Mouse (Mus musculus) stomach, embryonic 15.5 days (tissue): ENCODE measurements around the gene Pde6h. TPM values are rescaled to one million over a fixed set of nuclear protein-coding genes. Genes with fewer than 3 reads are reported as not detected.
"Not testable (repeated sequence)": the region's sequence is repeated elsewhere in the genome, so short reads cannot be mapped to it uniquely, and the experiment has no call there.

Experiments
- ATAC-seq: fragments of 200-750 bp; cut with Nextera tagmentation; 2 replicates; pipeline ENCODE4 v1.8.0; 2017; ENCODE audit warnings: low read depth, moderate number of reproducible peaks, moderate TSS enrichment; ENCODE audit not compliant: insufficient read depth, low FRiP score
- H3K27ac ChIP-seq: fragments of 300-500 bp; sonication (generic); 2 replicates; pipeline ENCODE4 v1.5.1; 2015; ENCODE audit warnings: mild to moderate bottlenecking, inconsistent platforms
- H3K27me3 ChIP-seq: fragments of 300-500 bp; sonication (generic); replicated peaks from 2 replicates; pipeline ENCODE4 v1.6.1; 2015; ENCODE audit warnings: inconsistent platforms
- H3K36me3 ChIP-seq: fragments of 300-500 bp; sonication (generic); 2 replicates; pipeline ENCODE4 v1.6.1; 2015; ENCODE audit warnings: inconsistent platforms
- H3K4me1 ChIP-seq: fragments of 300-500 bp; sonication (generic); 2 replicates; pipeline ENCODE4 v1.6.1; 2015; ENCODE audit warnings: inconsistent platforms
- H3K4me2 ChIP-seq: fragments of 300-500 bp; sonication (generic); 2 replicates; pipeline ENCODE4 v1.6.1; 2015; ENCODE audit warnings: mild to moderate bottlenecking, inconsistent platforms
- H3K4me3 ChIP-seq: fragments of 300-500 bp; sonication (generic); replicated peaks from 2 replicates; pipeline ENCODE4 v1.5.1; 2015; ENCODE audit warnings: inconsistent platforms
- H3K9ac ChIP-seq: fragments of 300-500 bp; sonication (generic); 2 replicates; pipeline ENCODE4 v1.6.1; 2015; ENCODE audit warnings: inconsistent platforms
- H3K9me3 ChIP-seq: fragments of 300-500 bp; sonication (generic); 2 replicates; pipeline ENCODE4 v1.6.1; 2016; ENCODE audit warnings: inconsistent platforms
- WGBS: fragments of 180-500 bp; shearing (Covaris S2); methylation state at CpG from one replicate; pipeline ENCODE4 v1.1.7; 2015; 5-methylcytosine and 5-hydroxymethylcytosine counted together
- polyA plus RNA-seq: library from polyadenylated mRNA; unstranded; fragments of >200 nt; fragmentation: Nextera tagmentation; extraction: Ambion mirVana; gene quantifications from 2 replicates; pipeline ENCODE4 v1.2.1, GENCODE M21; 2015

Pde6h gene
- polyA plus RNA-seq, 1 experiment from 2014 or later: not detected

- H3K4me2 ChIP-seq: no peak overlapping the region
- no peak overlapping the region for H3K9ac ChIP-seq
- H3K4me1 ChIP-seq: no peaks in the 10 kb centered on the region
- H3K27ac ChIP-seq: no peak overlapping the region
- no peaks in the 10 kb centered on the region for H3K36me3 ChIP-seq
- H3K27me3 ChIP-seq: no peaks in the 10 kb centered on the region
- no peaks in the 10 kb centered on the region for H3K9me3 ChIP-seq
- ATAC-seq: no peak
- WGBS: 60% methylated on average over 13 of the region's 13 CpGs
- H3K4me3 ChIP-seq: no peak overlapping the region
Measured at GRCm38 (mm10) chr6:136964609-136965510, 41.2 kb downstream of the Pde6h start.

GRCm38 (mm10) chr6:136965912-136966311 lies 42.3 kb downstream of the Pde6h start:
- no peak overlapping the region for H3K4me2 ChIP-seq
- 68% methylated on average over 10 of the region's 10 CpGs for WGBS
- no peaks in the 10 kb centered on the region for H3K4me1 ChIP-seq
- H3K27me3 ChIP-seq: no peaks in the 10 kb centered on the region
- H3K9me3 ChIP-seq: no peaks in the 10 kb centered on the region
- H3K9ac ChIP-seq: no peak overlapping the region
- no peak overlapping the region for H3K4me3 ChIP-seq
- no peak overlapping the region for H3K27ac ChIP-seq
- no peaks in the 10 kb centered on the region for H3K36me3 ChIP-seq
- no peak for ATAC-seq

- H3K36me3 ChIP-seq: no peaks in the 10 kb centered on the region
- no peaks in the 10 kb centered on the region for H3K27me3 ChIP-seq
- no peak overlapping the region for H3K9ac ChIP-seq
- no peak overlapping the region for H3K4me2 ChIP-seq
- H3K27ac ChIP-seq: no peak overlapping the region
- ATAC-seq: no peak
- no peaks in the 10 kb centered on the region for H3K4me1 ChIP-seq
- H3K9me3 ChIP-seq: no peaks in the 10 kb centered on the region
- WGBS: 67% methylated on average over 4 of the region's 4 CpGs
- H3K4me3 ChIP-seq: no peak overlapping the region
Measured at GRCm38 (mm10) chr6:136967466-136967865, 43.8 kb downstream of the Pde6h start.

GRCm38 (mm10) chr6:136968877-136969276 lies 45.2 kb downstream of the Pde6h start:
- ATAC-seq: 0 out of 2 replicates have a peak, but pooled peaks have one; percentile 68
- not testable (repeated sequence) for H3K4me1 ChIP-seq, H3K9ac ChIP-seq, H3K4me2 ChIP-seq, H3K27me3 ChIP-seq, H3K4me3 ChIP-seq, H3K9me3 ChIP-seq, H3K36me3 ChIP-seq
- H3K27ac ChIP-seq: peak overlapping the region; percentile 46; the same call in 1 of the 2 replicates
- WGBS: 26% methylated on average over 4 of the region's 4 CpGs

GRCm38 (mm10) chr6:136979274-136980082 lies 55.8 kb downstream of the Pde6h start:
- WGBS: 78% methylated on average over 23 of the region's 23 CpGs
- Histone ChIP-seq H3K4me3 (no peak overlapping the region), H3K27ac (0 out of 2 replicates have a peak overlapping the region, but pooled peaks have one; percentile 65)

GRCm38 (mm10) chr6:136980331-136980746 lies 56.7 kb downstream of the Pde6h start:
- H3K9me3 ChIP-seq: no peaks in the 10 kb centered on the region
- H3K27ac ChIP-seq: peak overlapping the region; percentile 65
- H3K4me3 ChIP-seq: no peak overlapping the region
- no peaks in the 10 kb centered on the region; the same call in 1 of the 2 replicates for H3K4me1 ChIP-seq
- peak overlapping the region; percentile 35; the same call in 1 of the 2 replicates for H3K4me2 ChIP-seq
- WGBS: 20% methylated on average over 3 of the region's 3 CpGs
- peak; percentile 78; the same call in 1 of the 2 replicates for ATAC-seq
- H3K27me3 ChIP-seq: no peaks in the 10 kb centered on the region
- H3K9ac ChIP-seq: no peak overlapping the region
- no peaks in the 10 kb centered on the region for H3K36me3 ChIP-seq

More at GRCm38 (mm10) chr6:136979274-136980082, 55.8 kb downstream of the Pde6h start:
- Histone ChIP-seq H3K9ac (no peak overlapping the region), H3K9me3 (no peaks in the 10 kb centered on the region), H3K36me3 (no peaks in the 10 kb centered on the region), H3K4me2 (no peak overlapping the region), H3K27me3 (no peaks in the 10 kb centered on the region), H3K4me1 (no peaks in the 10 kb centered on the region; the same call in 1 of the 2 replicates)
- no peak for ATAC-seq

GRCm38 (mm10) chr6:136982581-136982980 lies 58.9 kb downstream of the Pde6h start:
- Histone ChIP-seq H3K27me3 (no peaks in the 10 kb centered on the region), H3K36me3 (no peaks in the 10 kb centered on the region), H3K9ac (no peak overlapping the region), H3K27ac (no peak overlapping the region), H3K4me3 (no peak overlapping the region), H3K9me3 (no peaks in the 10 kb centered on the region), H3K4me2 (no peak overlapping the region), H3K4me1 (no peaks in the 10 kb centered on the region; the same call in 1 of the 2 replicates)
- no peak for ATAC-seq
- 78% methylated on average over 6 of the region's 6 CpGs for WGBS

- H3K4me2 ChIP-seq: no peak overlapping the region
- H3K4me3 ChIP-seq: no peak overlapping the region
- no peaks in the 10 kb centered on the region for H3K27me3 ChIP-seq
- ATAC-seq: no peak
- H3K9ac ChIP-seq: no peak overlapping the region
- 55% methylated on average over 7 of the region's 7 CpGs for WGBS
- H3K36me3 ChIP-seq: no peaks in the 10 kb centered on the region
- no peaks in the 10 kb centered on the region; the same call in 1 of the 2 replicates for H3K4me1 ChIP-seq
- H3K27ac ChIP-seq: no peak overlapping the region
- no peaks in the 10 kb centered on the region for H3K9me3 ChIP-seq
Measured at GRCm38 (mm10) chr6:136983201-136983600, 59.6 kb downstream of the Pde6h start.

- no peaks in the 10 kb centered on the region for H3K9me3 ChIP-seq
- H3K27ac ChIP-seq: no peak overlapping the region
- H3K4me3 ChIP-seq: no peak overlapping the region
- 17% methylated on average over 13 of the region's 13 CpGs for WGBS
- no peaks in the 10 kb centered on the region for H3K27me3 ChIP-seq
- peak overlapping the region; percentile 32 for H3K4me2 ChIP-seq
- no peaks in the 10 kb centered on the region for H3K4me1 ChIP-seq
- H3K9ac ChIP-seq: no peak overlapping the region
- no peaks in the 10 kb centered on the region for H3K36me3 ChIP-seq
- no peak for ATAC-seq
Measured at GRCm38 (mm10) chr6:136986019-136986418, 62.4 kb downstream of the Pde6h start.

- Histone ChIP-seq H3K27me3 (no peaks in the 10 kb centered on the region), H3K27ac (no peak overlapping the region), H3K4me1 (no peaks in the 10 kb centered on the region), H3K4me2 (no peak overlapping the region), H3K36me3 (no peaks in the 10 kb centered on the region), H3K4me3 (no peak overlapping the region), H3K9me3 (no peaks in the 10 kb centered on the region), H3K9ac (no peak overlapping the region)
- no peak for ATAC-seq
- WGBS: 53% methylated on average over 11 of the region's 11 CpGs
Measured at GRCm38 (mm10) chr6:136986718-136987117, 63.1 kb downstream of the Pde6h start.

GRCm38 (mm10) chr6:136988536-136989060 lies 65.0 kb downstream of the Pde6h start:
- Histone ChIP-seq H3K9me3 (no peaks in the 10 kb centered on the region), H3K4me1 (no peaks in the 10 kb centered on the region), H3K4me3 (no peak overlapping the region), H3K4me2 (no peak overlapping the region), H3K9ac (no peak overlapping the region), H3K36me3 (no peaks in the 10 kb centered on the region), H3K27me3 (no peaks in the 10 kb centered on the region), H3K27ac (no peak overlapping the region)
- ATAC-seq: no peak
- 79% methylated on average over 7 of the region's 7 CpGs for WGBS
